ENCODE assay signal across 10 mouse cellular contexts in genomic region chr5:117415011-117415912, GRCm38 (mm10). TPM values are rescaled to one million over a fixed set of nuclear protein-coding genes. Genes with fewer than 3 reads are reported as not detected.
A peak's percentile ranks its signal among the peaks of the same experiment; 100 is the strongest.
DNase-seq lines count a peak whose midpoint lies in the region; ATAC-seq and TF ChIP-seq lines count a peak whose summit lies in the region.
"Had no signal": no experiment of that assay in that cellular context is flagged by ENCODE, and none has a peak within 500 bp of the region (broad histone marks: within the 10 kb centered on the region; RNA-seq: fewer than 3 reads in every experiment).

No protein-coding gene starts in this region.

- H3K4me3 ChIP-seq in intestine, embryonic 15.5 days (replicated peaks), result peak overlapping the region; percentile 61; the same call in 1 of the 2 replicates
- no peak overlapping the region for H3K4me3 ChIP-seq in intestine, postnatal 0 days (ENCODE audit: low read depth, low read length)
- peak overlapping the region; percentile 7 to 85; a peak in 3 of 4 replicates for H3K4me3 ChIP-seq in ES-E14 (ENCODE audit: insufficient read depth in 1 of 2, low read depth in 1 of 2, low read length in 2 of 2, poor library complexity in 1 of 2, severe bottlenecking in 1 of 2)
- H3K4me3 ChIP-seq in forebrain, embryonic 14.5 days (ENCODE audit: low read depth, low read length), result peak overlapping the region; percentile 68
- H3K4me3 ChIP-seq in midbrain, embryonic 14.5 days (replicated peaks; ENCODE audit: low read depth, low read length), result peak overlapping the region; percentile 70

- no peak overlapping the region for H3K9ac ChIP-seq in intestine, embryonic 15.5 days
- no peak overlapping the region for H3K9ac ChIP-seq in intestine, postnatal 0 days (ENCODE audit: low read depth, low read length)
- H3K9ac ChIP-seq in ES-E14 (ENCODE audit: insufficient read depth, low read depth, low read length, poor library complexity, severe bottlenecking), result 0 out of 2 replicates have a peak overlapping the region, but pooled peaks have one; percentile 80
- peak overlapping the region; percentile 78 for H3K9ac ChIP-seq in forebrain, embryonic 14.5 days (ENCODE audit: low read length)
- peak overlapping the region; percentile 82 for H3K9ac ChIP-seq in midbrain, embryonic 14.5 days (replicated peaks; ENCODE audit: low read length)

- H3K36me3 ChIP-seq in intestine, embryonic 15.5 days, result no peaks in the 10 kb centered on the region
- H3K36me3 ChIP-seq in intestine, postnatal 0 days (ENCODE audit: control insufficient read depth, insufficient read depth), result no peaks in the 10 kb centered on the region
- 0 out of 2 replicates have a peak, but pooled peaks cover 1% of the 10 kb centered on the region for H3K36me3 ChIP-seq in ES-E14 (ENCODE audit: control insufficient read depth, insufficient read depth, low read length, poor library complexity, severe bottlenecking)
- H3K36me3 ChIP-seq in forebrain, embryonic 14.5 days (ENCODE audit: control insufficient read depth, insufficient read depth, low read length), result no peaks in the 10 kb centered on the region
- no peaks in the 10 kb centered on the region for H3K36me3 ChIP-seq in midbrain, embryonic 14.5 days (ENCODE audit: control insufficient read depth, insufficient read depth, low read length)

- 30% methylated on average over 19 of the region's 19 CpGs for WGBS in intestine, embryonic 15.5 days
- WGBS in intestine, postnatal 0 days, result 33% methylated on average over 19 of the region's 19 CpGs
- WGBS in forebrain, embryonic 14.5 days, result 26% methylated on average over 19 of the region's 19 CpGs
- 23% methylated on average over 19 of the region's 19 CpGs for WGBS in midbrain, embryonic 14.5 days

- TF ChIP-seq CTCF in intestine, postnatal 0 days (IDR thresholded peaks at IDR 0.05; ENCODE audit: low read depth), result no peak

- intact Hi-C loops in heart, postnatal 25 days (cut with DNase I), result no loop called here

- H3K4me2 ChIP-seq in intestine, embryonic 15.5 days (replicated peaks), result peak overlapping the region; percentile 96
- H3K4me2 ChIP-seq in intestine, postnatal 0 days (replicated peaks; ENCODE audit: low read depth), result no peak overlapping the region
- peak overlapping the region; percentile 74 for H3K4me2 ChIP-seq in forebrain, embryonic 14.5 days (ENCODE audit: low read length)
- H3K4me2 ChIP-seq in midbrain, embryonic 14.5 days (ENCODE audit: low read length), result peak overlapping the region; percentile 66

- peaks cover 7% of the 10 kb centered on the region; the same call in 1 of the 2 replicates for H3K4me1 ChIP-seq in intestine, embryonic 15.5 days (replicated peaks)
- H3K4me1 ChIP-seq in intestine, postnatal 0 days (replicated peaks; ENCODE audit: control insufficient read depth, insufficient read depth, low read length), result no peaks in the 10 kb centered on the region
- H3K4me1 ChIP-seq in ES-E14 (ENCODE audit: control insufficient read depth in 2 of 2, insufficient read depth in 2 of 2, low read length in 2 of 2, poor library complexity in 1 of 2), result peaks cover 0 to 15% of the 10 kb centered on the region in 2 experiments; a peak in 1 of 4 replicates
- peaks cover 5% of the 10 kb centered on the region; the same call in 1 of the 2 replicates for H3K4me1 ChIP-seq in forebrain, embryonic 14.5 days (ENCODE audit: control insufficient read depth, insufficient read depth, low read length)
- peaks cover 13% of the 10 kb centered on the region for H3K4me1 ChIP-seq in midbrain, embryonic 14.5 days (ENCODE audit: control insufficient read depth, insufficient read depth, low read length)

- peaks cover 38% of the 10 kb centered on the region for H3K27me3 ChIP-seq in intestine, embryonic 15.5 days (replicated peaks)
- peaks cover 27% of the 10 kb centered on the region for H3K27me3 ChIP-seq in intestine, postnatal 0 days (replicated peaks; ENCODE audit: control insufficient read depth, insufficient read depth, low read length)
- H3K27me3 ChIP-seq in forebrain, embryonic 14.5 days (replicated peaks; ENCODE audit: control insufficient read depth, insufficient read depth, low read length), result no peaks in the 10 kb centered on the region
- H3K27me3 ChIP-seq in midbrain, embryonic 14.5 days (ENCODE audit: control insufficient read depth, insufficient read depth, low read length), result no peaks in the 10 kb centered on the region

- in situ Hi-C loops in ES-E14 (cut with MboI; ENCODE audit: low sequenced_read_pairs in 2 of 2, unreplicated experiment in 2 of 2), result no loop called here

- no peak overlapping the region for H3K27ac ChIP-seq in intestine, embryonic 15.5 days
- no peak overlapping the region for H3K27ac ChIP-seq in intestine, postnatal 0 days (ENCODE audit: low read depth, low read length)
- no peak overlapping the region for H3K27ac ChIP-seq in ES-E14 (ENCODE audit: insufficient read depth, low read depth, low read length, poor library complexity, severe bottlenecking)
- peak overlapping the region; percentile 96; the same call in 1 of the 2 replicates for H3K27ac ChIP-seq in forebrain, embryonic 14.5 days (ENCODE audit: low read depth, low read length)
- peak overlapping the region; percentile 99 for H3K27ac ChIP-seq in midbrain, embryonic 14.5 days (replicated peaks; ENCODE audit: low read depth, low read length)

- DNase-seq in ES-E14 (ENCODE audit: low read depth, low spot score), result no peak
- DNase-seq in forebrain, embryonic 14.5 days (ENCODE audit: low spot score), result peak; percentile 14
- DNase-seq in midbrain, embryonic 14.5 days, result peak; percentile 58
- no peak for DNase-seq in urinary bladder, adult 18-20 months (ENCODE audit: low spot score in 2 of 2)
- DNase-seq in heart, postnatal 25 days (ENCODE audit: low spot score), result no peak
- DNase-seq: gastrocnemius, postnatal 25 days had no signal

- H3K9me3 ChIP-seq in intestine, embryonic 15.5 days, result no peaks in the 10 kb centered on the region
- no peaks in the 10 kb centered on the region for H3K9me3 ChIP-seq in intestine, postnatal 0 days (ENCODE audit: control insufficient read depth)
- H3K9me3 ChIP-seq in ES-E14 (ENCODE audit: control insufficient read depth, insufficient read depth, low read depth, low read length), result no peaks in the 10 kb centered on the region
- H3K9me3 ChIP-seq in forebrain, embryonic 14.5 days (replicated peaks; ENCODE audit: control insufficient read depth, low read length), result no peaks in the 10 kb centered on the region
- no peaks in the 10 kb centered on the region for H3K9me3 ChIP-seq in midbrain, embryonic 14.5 days (ENCODE audit: control insufficient read depth, low read length)

- no peak for ATAC-seq in intestine, embryonic 15.5 days
- ATAC-seq in intestine, postnatal 0 days, result no peak
- ATAC-seq in forebrain, embryonic 14.5 days, result no peak
- no peak for ATAC-seq in midbrain, embryonic 14.5 days (ENCODE audit: low FRiP score, low TSS enrichment)
- no peak for ATAC-seq in megakaryocyte progenitor cell, adult 5-6 weeks (replicated peaks; ENCODE audit: poor library complexity)

TF ChIP-seq in ES-E14, 5 proteins besides CTCF, POLR2A, EP300 and RAD21:
- TF ChIP-seq ZNF384 (IDR thresholded peaks at IDR 0.05; ENCODE audit: low read depth, low read length) (no peak), CHD2 (IDR thresholded peaks at IDR 0.05; ENCODE audit: low read depth, low read length) (no peak), MAFK (IDR thresholded peaks at IDR 0.05; ENCODE audit: insufficient read depth, low read depth, low read length) (no peak), HCFC1 (IDR thresholded peaks at IDR 0.05; ENCODE audit: borderline replicate concordance, insufficient read depth, low read length) (no peak)

RNA-seq across cellular contexts. Expression of gene Ksr2, which starts 1.5 kb away (rescaled TPM):
- 0.44 and 0.46 TPM in 2 replicates for polyA plus RNA-seq in intestine, embryonic 15.5 days (2015; fragmentation: Nextera tagmentation; extraction: Ambion mirVana)
- 0.12 and 0.24 TPM in 2 replicates for polyA plus RNA-seq in intestine, postnatal 0 days (2015; fragmentation: Nextera tagmentation; extraction: Ambion mirVana)
- total RNA-seq in ES-E14 (2012; rRNA removed), result 0.67 and 1.2 TPM in 2 replicates
- polyA plus RNA-seq in forebrain, embryonic 14.5 days (2014; fragmentation: Nextera tagmentation; extraction: Ambion mirVana), result 1.4 and 2.7 TPM in 2 replicates
- 6.5 and 8.1 TPM in 2 replicates for polyA plus RNA-seq in midbrain, embryonic 14.5 days (2014; fragmentation: Nextera tagmentation; extraction: Ambion mirVana)
- 0.25 and 0.27 TPM in 2 replicates for total RNA-seq in megakaryocyte progenitor cell, adult 5-6 weeks (2015)
- 0.03 and 0.17 TPM in 2 replicates for total RNA-seq in megakaryocyte progenitor cell, adult 5-6 weeks (2017)
- not detected for total RNA-seq in heart, postnatal 25 days (2021)
- total RNA-seq: monocyte, adult 5-6 weeks had no signal

RNA-seq across cellular contexts. Expression of gene Rfc5, which starts 26.4 kb away (rescaled TPM):
- 95.5 and 104 TPM in 2 replicates for polyA plus RNA-seq in intestine, embryonic 15.5 days (2015; fragmentation: Nextera tagmentation; extraction: Ambion mirVana)
- polyA plus RNA-seq in intestine, postnatal 0 days (2015; fragmentation: Nextera tagmentation; extraction: Ambion mirVana), result 29.1 and 29.9 TPM in 2 replicates
- 173 and 188 TPM in 2 replicates for total RNA-seq in ES-E14 (2012; rRNA removed)
- polyA plus RNA-seq in forebrain, embryonic 14.5 days (2014; fragmentation: Nextera tagmentation; extraction: Ambion mirVana), result 47.6 and 54.7 TPM in 2 replicates
- 23.0 and 30.7 TPM in 2 replicates for polyA plus RNA-seq in midbrain, embryonic 14.5 days (2014; fragmentation: Nextera tagmentation; extraction: Ambion mirVana)
- total RNA-seq in megakaryocyte progenitor cell, adult 5-6 weeks (2015), result 53.9 and 61.7 TPM in 2 replicates
- total RNA-seq in megakaryocyte progenitor cell, adult 5-6 weeks (2017), result 53.1 and 60.4 TPM in 2 replicates
- 1 to 10 TPM; 2.9 to 6.0 TPM for total RNA-seq in heart, postnatal 25 days (2021)

RNA-seq across cellular contexts. Expression of gene Wsb2, which starts 58.2 kb away (rescaled TPM):
- polyA plus RNA-seq in intestine, embryonic 15.5 days (2015; fragmentation: Nextera tagmentation; extraction: Ambion mirVana), result 82.6 and 94.5 TPM in 2 replicates
- polyA plus RNA-seq in intestine, postnatal 0 days (2015; fragmentation: Nextera tagmentation; extraction: Ambion mirVana), result 125 and 130 TPM in 2 replicates
- total RNA-seq in ES-E14 (2012; rRNA removed), result 76.7 and 84.5 TPM in 2 replicates
- polyA plus RNA-seq in forebrain, embryonic 14.5 days (2014; fragmentation: Nextera tagmentation; extraction: Ambion mirVana), result 115 and 180 TPM in 2 replicates
- polyA plus RNA-seq in midbrain, embryonic 14.5 days (2014; fragmentation: Nextera tagmentation; extraction: Ambion mirVana), result 238 and 242 TPM in 2 replicates
- 8.6 and 8.7 TPM in 2 replicates for total RNA-seq in megakaryocyte progenitor cell, adult 5-6 weeks (2015)
- total RNA-seq in megakaryocyte progenitor cell, adult 5-6 weeks (2017), result 11.3 and 27.1 TPM in 2 replicates
- 10 to 100 TPM; 98.6 to 98.9 TPM for total RNA-seq in heart, postnatal 25 days (2021)

Comparison
In these comparisons a context has a peak if more than half of its experiments do, and no peak if none do; other contexts are left out.
1. H3K27ac ChIP-seq: peak in forebrain, embryonic 14.5 days (single experiment) and midbrain, embryonic 14.5 days (single experiment); none in intestine, embryonic 15.5 days (single experiment), intestine, postnatal 0 days (single experiment) and ES-E14 (single experiment).
2. H3K9ac ChIP-seq: peak in ES-E14 (single experiment), forebrain, embryonic 14.5 days (single experiment) and midbrain, embryonic 14.5 days (single experiment); none in intestine, embryonic 15.5 days (single experiment) and intestine, postnatal 0 days (single experiment).
3. DNase-seq: peak in forebrain, embryonic 14.5 days (single experiment) and midbrain, embryonic 14.5 days (single experiment); none in ES-E14 (single experiment), urinary bladder, adult 18-20 months (0 of 2) and heart, postnatal 25 days (single experiment).